Mouse (Mus musculus): ENCODE results near the gene Snrnp35.
A peak's percentile ranks its signal among the peaks of the same experiment; 100 is the strongest.
"Not testable (repeated sequence)": the region's sequence is repeated elsewhere in the genome, so short reads cannot be mapped to it uniquely, and the experiment has no call there.

Gene Snrnp35

GRCm38 (mm10) chr5:124462297-124463025 lies 20.5 kb upstream of the Snrnp35 start:
- DNase-seq (ENCODE audit: low read depth), result no peak

DNA sequence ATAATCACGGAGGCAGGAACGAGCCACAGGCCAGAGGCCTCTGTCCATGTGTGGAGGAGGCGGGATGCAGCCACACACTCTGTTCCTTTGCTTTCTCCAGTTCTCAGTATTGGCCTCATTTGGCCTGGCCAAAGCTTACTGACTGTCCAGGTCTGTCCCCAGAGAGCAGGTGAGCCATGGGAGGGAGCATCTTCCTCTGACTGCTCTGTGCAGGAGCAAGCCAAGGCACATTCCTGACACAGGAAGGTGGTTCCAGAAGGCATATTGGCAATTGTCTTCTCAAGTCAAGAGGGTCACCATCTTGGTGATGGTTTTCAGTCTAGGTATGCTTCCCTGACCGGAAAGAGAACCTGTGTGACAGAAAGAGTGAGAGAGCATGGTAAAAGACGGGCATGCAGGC lies 19.5 kb upstream of the Snrnp35 start:
- DNase-seq (ENCODE audit: low read depth), result no peak

DNA sequence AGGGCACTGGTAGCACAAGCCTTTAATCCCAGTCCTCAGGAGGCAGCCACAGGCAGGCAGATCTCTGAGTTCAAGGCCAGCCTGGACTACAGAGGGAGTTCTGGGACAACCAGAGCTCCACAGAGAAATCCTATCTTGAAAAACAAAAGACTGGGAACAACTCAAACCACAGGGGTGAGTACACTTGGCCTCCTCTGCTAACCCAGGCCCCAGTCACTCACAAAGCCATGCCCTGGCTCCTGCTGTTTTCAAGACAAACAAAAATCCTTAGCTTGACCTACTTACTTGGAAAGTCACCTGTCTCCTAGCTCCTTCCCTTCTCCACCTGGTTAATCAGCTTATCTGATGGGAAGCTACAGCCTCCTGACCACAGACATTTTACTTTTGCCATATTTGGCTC lies 18.0 kb upstream of the Snrnp35 start:
- no peak for DNase-seq (ENCODE audit: low read depth)

DNA sequence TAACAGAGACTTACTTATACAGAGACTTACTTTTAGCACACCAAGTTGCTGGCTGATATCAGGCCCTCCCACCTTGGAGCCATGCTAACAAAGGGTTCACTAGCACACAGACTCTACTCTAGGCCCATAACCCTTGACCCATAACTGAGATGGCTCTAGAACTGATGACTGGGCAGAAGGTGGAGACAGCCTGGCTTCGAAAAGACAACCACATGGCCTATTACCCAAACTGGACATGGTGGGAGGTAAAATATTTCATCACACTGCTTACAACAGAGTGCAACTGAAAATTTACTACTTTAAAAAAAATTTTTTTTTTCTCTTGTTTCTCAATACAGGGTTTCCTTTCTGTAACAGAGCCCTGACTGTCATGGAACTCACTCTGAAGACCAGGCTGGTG lies 15.2 kb upstream of the Snrnp35 start:
- DNase-seq (ENCODE audit: low read depth), result peak; percentile 35

- DNase-seq (ENCODE audit: low read depth), result no peak
These were observed 14.6 kb upstream of the Snrnp35 start for GRCm38 (mm10) chr5:124468365-124468764.

- no peak for DNase-seq (ENCODE audit: low read depth)
These were observed 13.4 kb upstream of the Snrnp35 start for GRCm38 (mm10) chr5:124469486-124469885.

DNA sequence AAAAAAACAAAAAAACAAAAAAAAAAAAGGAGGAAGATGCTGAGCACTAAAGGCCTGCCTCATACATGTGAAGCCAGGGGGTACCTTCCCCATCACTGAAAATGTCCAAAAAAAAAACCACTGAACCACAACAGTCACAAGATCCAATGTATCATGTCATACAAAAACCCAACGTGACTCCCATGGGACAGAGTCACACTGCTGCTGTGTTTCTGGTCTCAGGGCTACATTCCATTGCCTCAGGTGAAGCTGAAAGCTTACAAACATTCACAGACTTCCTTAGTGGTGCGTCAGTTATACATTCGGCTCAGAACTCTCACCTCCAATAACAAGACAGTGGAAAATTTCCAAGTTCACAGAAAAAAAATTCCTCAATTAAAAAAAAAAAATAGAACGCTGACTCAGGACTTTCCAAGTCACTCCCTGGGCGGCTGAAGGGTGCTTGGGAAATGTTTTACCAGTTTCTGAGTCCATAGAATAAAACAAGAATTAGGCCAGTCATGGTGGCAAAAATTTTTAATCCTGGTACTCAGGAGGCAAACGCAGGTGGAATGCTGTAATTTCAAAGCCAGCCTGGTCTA lies 12.3 kb upstream of the Snrnp35 start:
- no peak for DNase-seq (ENCODE audit: low read depth)

DNA sequence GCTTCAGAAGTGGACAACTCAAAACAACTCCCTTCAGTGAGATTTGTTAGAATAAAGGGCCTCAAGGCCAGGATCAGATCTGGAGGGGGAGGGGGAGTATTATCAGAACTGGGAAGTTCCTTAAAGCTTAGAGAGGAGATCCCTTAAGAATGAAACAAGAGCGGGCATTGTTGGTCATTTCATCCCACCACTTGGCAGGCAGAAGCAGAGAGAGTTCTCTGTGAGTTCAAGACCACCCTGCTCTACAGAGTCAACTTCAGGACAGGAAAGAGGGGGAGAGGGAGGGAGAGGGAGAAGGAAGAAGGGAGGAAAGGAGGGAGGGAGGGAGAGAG lies 4.1 kb upstream of the Snrnp35 start:
- DNase-seq (ENCODE audit: low read depth), result no peak

DNA sequence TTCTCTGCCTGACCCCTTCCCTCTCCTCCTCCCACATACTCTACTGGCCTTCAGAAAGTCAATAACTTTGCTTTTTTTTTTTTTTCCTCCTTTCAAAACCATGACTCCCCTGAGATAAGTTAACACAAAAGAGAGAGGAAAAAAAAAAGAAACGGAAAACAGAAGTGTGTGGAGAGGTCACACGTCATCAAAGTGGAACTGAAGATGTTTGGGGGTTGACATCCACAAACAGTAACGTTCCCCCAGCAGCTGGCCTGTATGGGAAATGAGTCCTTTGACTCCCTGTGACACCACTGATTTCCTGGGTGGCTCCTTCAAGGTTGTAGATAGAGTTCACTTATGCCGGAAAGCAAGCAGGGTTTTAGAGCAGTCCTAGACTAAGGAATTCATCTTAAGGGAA lies 2.8 kb upstream of the Snrnp35 start:
- no peak for DNase-seq (ENCODE audit: low read depth)

- DNase-seq (ENCODE audit: low read depth), result no peak
These were observed 1.2 kb upstream of the Snrnp35 start for GRCm38 (mm10) chr5:124481714-124482113.

GRCm38 (mm10) chr5:124482436-124482965 lies 433 bp upstream of the Snrnp35 start:
- no peak for DNase-seq (ENCODE audit: low read depth)

DNA sequence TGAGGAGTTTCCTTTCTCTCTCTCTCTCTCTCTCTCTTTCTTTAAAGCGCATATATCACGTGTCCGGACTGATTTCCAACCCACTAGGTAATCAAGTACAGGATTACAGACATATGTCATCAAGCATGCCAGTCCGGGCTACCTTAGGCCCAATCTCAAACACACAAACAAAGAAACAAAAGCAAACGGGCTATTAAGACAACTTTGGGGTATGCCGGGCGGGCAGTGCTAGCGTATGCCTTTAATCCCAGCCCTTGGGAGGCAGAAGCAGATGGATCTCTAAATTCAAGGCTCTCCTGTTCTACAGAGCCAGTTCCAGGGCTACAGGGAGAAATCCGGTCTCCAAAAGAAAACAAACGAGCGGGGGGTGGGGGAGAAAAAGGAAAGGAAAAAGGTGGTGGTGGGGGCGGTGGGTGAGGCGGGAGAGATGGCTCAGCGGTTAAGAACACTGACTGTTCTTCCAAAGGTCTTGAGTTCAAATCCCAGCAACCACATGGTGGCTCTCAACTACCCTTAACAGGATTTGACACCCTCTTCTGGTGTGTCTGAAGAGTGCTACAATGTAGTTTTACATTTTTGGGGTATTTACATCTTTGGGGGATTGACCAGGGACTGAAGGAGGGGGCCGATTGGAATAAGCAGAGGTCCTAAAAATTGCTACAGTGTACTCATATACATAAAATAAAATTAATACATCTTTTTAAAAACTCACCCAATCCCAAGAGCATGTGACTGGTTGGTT lies 892 bp downstream of the Snrnp35 start:
- DNase-seq (ENCODE audit: low read depth), result no peak

DNA sequence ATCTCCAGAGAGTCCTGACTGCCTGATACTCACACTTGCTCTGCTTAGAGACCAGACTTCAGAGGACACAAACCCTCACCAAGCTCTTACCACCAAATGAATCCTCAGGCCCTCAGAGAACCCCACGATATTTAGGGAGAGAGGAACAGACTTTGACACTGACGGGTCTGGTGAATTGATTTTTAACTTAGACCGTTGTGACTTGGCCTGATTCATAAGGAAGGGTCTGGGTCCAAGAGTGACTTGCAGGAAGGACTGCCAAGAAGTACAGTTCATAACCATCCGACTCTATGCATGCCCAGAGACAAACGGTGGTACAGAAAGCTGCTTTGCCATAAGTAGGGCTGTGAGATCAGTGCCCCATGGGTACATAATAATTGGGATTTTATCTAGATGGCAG lies 2.7 kb downstream of the Snrnp35 start:
- no peak for DNase-seq (ENCODE audit: low read depth)

DNA sequence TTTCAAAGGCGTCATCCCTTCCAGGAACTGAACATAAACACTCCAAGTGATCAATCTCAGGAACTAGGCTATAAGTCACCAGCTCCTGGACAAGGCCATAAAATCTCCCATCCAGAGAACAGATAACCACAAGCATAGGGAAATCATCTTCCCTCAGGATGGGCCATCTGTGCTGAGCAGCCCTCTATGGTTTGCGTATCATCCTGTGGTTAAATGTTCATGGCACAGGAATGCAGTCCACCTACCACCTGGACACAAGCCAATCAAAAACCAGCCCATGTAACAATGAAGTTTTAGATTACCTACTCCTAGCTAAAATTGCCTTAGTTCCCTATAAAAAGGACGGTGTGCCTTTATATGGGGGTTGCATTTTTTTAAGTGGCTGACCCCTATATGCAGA lies 6.0 kb downstream of the Snrnp35 start:
- DNase-seq (ENCODE audit: low read depth), result peak; percentile 67

DNA sequence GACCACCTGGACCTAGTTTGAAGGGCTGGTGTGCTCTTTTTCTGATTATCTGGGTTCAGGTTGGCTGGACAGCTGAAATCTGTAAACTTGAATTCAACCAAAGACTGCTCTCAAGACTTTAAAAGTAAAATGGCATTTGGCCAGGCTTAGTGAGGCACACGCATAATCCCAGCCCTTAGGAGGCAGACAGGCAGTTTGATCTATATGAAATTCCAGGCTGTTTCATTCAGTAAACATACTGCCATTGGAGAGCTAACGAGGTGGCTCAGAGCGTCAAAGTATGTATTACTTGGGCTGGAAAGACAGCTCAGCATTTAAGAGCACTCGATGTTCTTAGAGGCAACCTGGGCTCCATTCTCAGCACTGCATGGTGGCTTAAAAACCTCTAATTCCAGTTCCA lies 8.8 kb downstream of the Snrnp35 start:
- DNase-seq (ENCODE audit: low read depth), result no peak

DNA sequence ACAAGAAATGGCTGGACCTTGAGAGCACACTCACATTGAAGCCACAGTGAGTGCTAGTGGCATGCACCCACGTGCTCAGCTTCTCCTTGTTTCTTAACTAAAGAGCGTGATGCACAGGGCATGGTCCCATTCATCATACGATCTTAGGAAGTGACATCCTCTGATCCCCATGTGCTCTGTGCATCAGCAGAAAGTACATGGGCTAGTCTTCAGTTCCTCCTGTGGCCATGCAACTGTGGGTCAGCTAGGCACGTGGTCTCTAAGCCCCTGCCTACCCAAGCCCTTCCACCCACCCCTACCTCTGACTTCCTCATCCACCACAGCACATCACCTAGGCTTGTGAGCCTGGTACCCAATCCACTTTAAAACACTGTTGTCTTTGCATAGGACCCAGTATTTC lies 9.7 kb downstream of the Snrnp35 start:
- DNase-seq (ENCODE audit: low read depth), result no peak

- no peak for DNase-seq (ENCODE audit: low read depth)
These were observed 10.5 kb downstream of the Snrnp35 start for GRCm38 (mm10) chr5:124493455-124493854.

GRCm38 (mm10) chr5:124495547-124495946 lies 12.6 kb downstream of the Snrnp35 start:
- DNase-seq (ENCODE audit: low read depth), result no peak

- no peak for DNase-seq (ENCODE audit: low read depth)
These were observed 13.9 kb downstream of the Snrnp35 start for GRCm38 (mm10) chr5:124496614-124497514.

- no peak for DNase-seq (ENCODE audit: low read depth)
These were observed 15.4 kb downstream of the Snrnp35 start for GRCm38 (mm10) chr5:124498221-124498876.

DNA sequence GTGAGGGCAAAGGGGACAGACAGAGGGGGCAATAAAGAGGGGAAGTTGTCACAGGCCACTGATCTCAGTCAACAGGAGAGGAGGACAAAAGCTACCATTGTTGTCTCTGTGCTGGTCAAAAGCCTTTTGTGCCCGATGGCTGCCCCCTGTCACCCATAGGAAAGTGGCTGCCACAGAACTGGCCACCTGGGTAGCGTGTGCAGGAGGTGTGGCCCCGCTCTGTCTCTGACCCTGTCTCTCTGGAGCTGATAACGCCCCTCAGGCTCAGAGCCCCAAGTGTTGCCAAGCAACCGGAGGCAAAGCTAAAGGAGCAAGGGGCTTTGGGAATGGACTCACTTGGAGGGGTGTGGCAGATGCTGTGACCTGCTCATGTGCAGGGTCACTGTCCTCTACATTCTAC lies 16.1 kb downstream of the Snrnp35 start:
- no peak for DNase-seq (ENCODE audit: low read depth)

DNA sequence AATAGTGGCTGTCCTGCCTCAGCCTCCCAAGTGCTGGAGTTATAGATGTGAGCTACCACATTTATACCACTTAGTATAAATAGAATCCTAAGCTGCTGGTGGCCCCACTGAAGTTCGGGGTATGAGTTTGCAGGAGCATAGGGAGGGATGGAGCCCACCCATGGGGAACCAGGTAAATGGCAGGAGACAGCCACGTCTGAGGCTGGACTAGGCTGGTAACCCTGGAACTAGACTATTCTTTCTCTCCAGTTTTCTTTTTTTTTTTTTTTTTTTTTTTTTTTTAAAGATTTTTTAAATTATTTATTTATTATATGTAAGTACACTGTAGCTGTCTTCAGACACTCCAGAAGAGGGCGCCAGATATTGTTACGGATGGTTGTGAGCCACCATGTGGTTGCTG lies 17.1 kb downstream of the Snrnp35 start:
- DNase-seq (ENCODE audit: low read depth), result not testable (repeated sequence)
